Mouse (Mus musculus) MEL (cell line): ENCODE data around the gene Pinlyp. TPM values are rescaled to one million over a fixed set of nuclear protein-coding genes. Genes with fewer than 3 reads are reported as not detected.

Experiments
- DNase-seq: peaks from one replicate; pipeline ENCODE4 v3.0.0; 2011; ENCODE audit warnings: low read depth, low spot score
- H3K27ac ChIP-seq: 2 replicates; pipeline ENCODE4 v1.5.1; 2012; ENCODE audit warnings: low read depth, mild to moderate bottlenecking, control low read depth, low read length, moderate library complexity; ENCODE audit not compliant: control insufficient read depth
- H3K27me3 ChIP-seq, 2 experiments: fragments of 150-350 bp in 1 of 2; sonication (generic) in 1 of 2; 2 replicates each; pipeline ENCODE4 v1.6.1; 2012; ENCODE audit warnings: low read length in 2 of 2, mild to moderate bottlenecking in 2 of 2, improper control_type of control experiment in 1 of 2, moderate library complexity in 1 of 2; ENCODE audit not compliant: insufficient read depth in 2 of 2, control insufficient read depth in 1 of 2
- H3K36me3 ChIP-seq, 2 experiments: 2 replicates each; pipeline ENCODE4 v1.6.1; 2012 to 2014; ENCODE audit warnings: low read length in 2 of 2, improper control_type of control experiment in 1 of 2, inconsistent platforms in 1 of 2, mild to moderate bottlenecking in 1 of 2; ENCODE audit not compliant: insufficient read depth in 2 of 2, control insufficient read depth in 1 of 2
- H3K4me1 ChIP-seq, 2 experiments: fragments of 150-350 bp in 1 of 2; sonication (generic) in 1 of 2; 2 replicates each; pipeline ENCODE4 v1.6.1; 2012; ENCODE audit warnings: low read length in 2 of 2, improper control_type of control experiment in 1 of 2, mild to moderate bottlenecking in 1 of 2; ENCODE audit not compliant: insufficient read depth in 2 of 2, control insufficient read depth in 1 of 2
- H3K4me3 ChIP-seq, 2 experiments: fragments of 150-350 bp in 1 of 2; sonication (generic) in 1 of 2; 2 replicates each; pipeline ENCODE4 v1.5.1; 2012; ENCODE audit warnings: low read depth in 2 of 2, low read length in 2 of 2, mild to moderate bottlenecking in 2 of 2, moderate library complexity in 2 of 2, control low read depth in 1 of 2, improper control_type of control experiment in 1 of 2; ENCODE audit not compliant: control insufficient read depth in 1 of 2, insufficient read depth in 1 of 2
- H3K79me2 ChIP-seq: 2 replicates; pipeline ENCODE4 v1.6.1; 2012; ENCODE audit warnings: mild to moderate bottlenecking, low read length, moderate library complexity; ENCODE audit not compliant: control insufficient read depth, poor library complexity, insufficient read depth
- H3K9ac ChIP-seq: 2 replicates; pipeline ENCODE4 v1.6.1; 2012; ENCODE audit warnings: low read depth, mild to moderate bottlenecking, control low read depth, low read length, moderate library complexity; ENCODE audit not compliant: control insufficient read depth, poor library complexity, severe bottlenecking
- H3K9me3 ChIP-seq: fragments of 150-350 bp; sonication (generic); replicated peaks from 2 replicates; pipeline ENCODE4 v1.6.1; 2012; ENCODE audit warnings: mild to moderate bottlenecking, low read length, improper control_type of control experiment, moderate library complexity; ENCODE audit not compliant: insufficient read depth
- CHD1 ChIP-seq: IDR thresholded peaks from 2 replicates; pipeline ENCODE4 v1.6.1; 2012; ENCODE audit warnings: low read depth, mild to moderate bottlenecking, inconsistent platforms, low read length, improper control_type of control experiment
- CHD2 ChIP-seq: IDR thresholded peaks from 2 replicates; pipeline ENCODE4 v1.6.1; 2011; ENCODE audit warnings: low read length, improper control_type of control experiment
- CTCF ChIP-seq, 3 experiments: IDR thresholded peaks in 2 of 3; conservative IDR thresholded peaks in 1 of 3; 2 replicates each; pipeline ENCODE4 v1.5.1; 2011 to 2012; ENCODE audit warnings: low read length in 3 of 3, low read depth in 2 of 3, mild to moderate bottlenecking in 2 of 3, improper control_type of control experiment in 1 of 3, inconsistent platforms in 1 of 3, mixed read lengths in 1 of 3, moderate library complexity in 1 of 3; ENCODE audit not compliant: control insufficient read depth in 1 of 3, insufficient read depth in 1 of 3, poor library complexity in 1 of 3, severe bottlenecking in 1 of 3
- E2F4 ChIP-seq: IDR thresholded peaks from 2 replicates; pipeline ENCODE4 v1.6.1; 2011; ENCODE audit warnings: low read depth, low read length, improper control_type of control experiment, borderline replicate concordance
- EP300 ChIP-seq, 2 experiments: IDR thresholded peaks; 2 replicates each; pipeline ENCODE4 v1.6.1; 2011; ENCODE audit warnings: improper control_type of control experiment in 2 of 2, low read length in 2 of 2, low read depth in 1 of 2, mild to moderate bottlenecking in 1 of 2
- ETS1 ChIP-seq: IDR thresholded peaks from 2 replicates; pipeline ENCODE4 v1.6.1; 2012; ENCODE audit warnings: low read depth, mild to moderate bottlenecking, inconsistent platforms, low read length, improper control_type of control experiment, moderate library complexity
- GABPA ChIP-seq: IDR thresholded peaks from 2 replicates; pipeline ENCODE4 v1.6.1; 2012; ENCODE audit warnings: low read depth, mild to moderate bottlenecking, inconsistent platforms, low read length, improper control_type of control experiment, moderate library complexity
- GATA1 ChIP-seq: IDR thresholded peaks from 2 replicates; pipeline ENCODE4 v1.6.1; 2011; ENCODE audit warnings: low read depth, low read length, improper control_type of control experiment
- JUND ChIP-seq: IDR thresholded peaks from 2 replicates; pipeline ENCODE4 v1.6.1; 2011; ENCODE audit warnings: low read depth, mild to moderate bottlenecking, improper control_type of control experiment, low read length
- MAFK ChIP-seq: IDR thresholded peaks from 2 replicates; pipeline ENCODE4 v1.6.1; 2011; ENCODE audit warnings: low read depth, mild to moderate bottlenecking, low read length, improper control_type of control experiment, borderline replicate concordance
- MXI1 ChIP-seq: IDR thresholded peaks from 2 replicates; pipeline ENCODE4 v1.6.1; 2011; ENCODE audit warnings: mild to moderate bottlenecking, low read depth, low read length, improper control_type of control experiment
- MYC ChIP-seq: IDR thresholded peaks from 2 replicates; pipeline ENCODE4 v1.6.1; 2011; ENCODE audit warnings: low read depth, mild to moderate bottlenecking, low read length, improper control_type of control experiment, moderate library complexity
- NELFE ChIP-seq: IDR thresholded peaks from 2 replicates; pipeline ENCODE4 v1.6.1; 2011; ENCODE audit warnings: low read depth, low read length, improper control_type of control experiment
- NRF1 ChIP-seq: IDR thresholded peaks from 2 replicates; pipeline ENCODE4 v1.6.1; 2014; ENCODE audit warnings: low read depth, mild to moderate bottlenecking, inconsistent platforms, low read length, improper control_type of control experiment, moderate library complexity; ENCODE audit not compliant: poor library complexity, insufficient read depth, severe bottlenecking
- POLR2AphosphoS5 ChIP-seq: IDR thresholded peaks from 2 replicates; pipeline ENCODE4 v1.6.1; 2012; ENCODE audit warnings: low read depth, borderline replicate concordance, mild to moderate bottlenecking, inconsistent platforms, low read length, moderate library complexity, mixed read lengths
- RAD21 ChIP-seq: IDR thresholded peaks from 2 replicates; pipeline ENCODE4 v1.6.1; 2011; ENCODE audit warnings: mild to moderate bottlenecking, low read depth, low read length, improper control_type of control experiment
- SMC3 ChIP-seq: IDR thresholded peaks from 2 replicates; pipeline ENCODE4 v1.6.1; 2011; ENCODE audit warnings: low read depth, low read length, improper control_type of control experiment
- USF2 ChIP-seq, 2 experiments: IDR thresholded peaks; 2 replicates each; pipeline ENCODE4 v1.6.1; 2011 to 2012; ENCODE audit warnings: improper control_type of control experiment in 2 of 2, low read length in 2 of 2, borderline replicate concordance in 1 of 2, inconsistent platforms in 1 of 2, low read depth in 1 of 2, mild to moderate bottlenecking in 1 of 2; ENCODE audit not compliant: insufficient read depth in 1 of 2
- ZC3H11A ChIP-seq: IDR thresholded peaks from 2 replicates; pipeline ENCODE4 v1.6.1; 2012; ENCODE audit warnings: low read depth, mild to moderate bottlenecking, inconsistent platforms, low read length, improper control_type of control experiment
- ZMIZ1 ChIP-seq: IDR thresholded peaks from 2 replicates; pipeline ENCODE4 v1.6.1; 2012; ENCODE audit warnings: low read depth, mild to moderate bottlenecking, inconsistent platforms, low read length, improper control_type of control experiment, moderate library complexity
- polyA plus RNA-seq, 2 experiments: library from polyadenylated mRNA; stranded (reverse) in 1 of 2; unstranded in 1 of 2; fragments of >175 nt in 1 of 2; fragments of >200 nt in 1 of 2; gene quantifications; 2 replicates each; pipeline versions ENCODE4 v1.2.1 to v1.2.4; 2012; ENCODE audit warnings: low replicate concordance in 2 of 2, low read depth in 1 of 2; ENCODE audit not compliant: insufficient read length in 2 of 2, insufficient read depth in 1 of 2, missing spikeins in 1 of 2
- total RNA-seq: library from RNA; depleted of rRNA; stranded (reverse); fragments of 300-350 nt; gene quantifications from 2 replicates; pipeline ENCODE4 v1.2.3, GENCODE M21; 2012

The Pinlyp gene
- total and polyA plus RNA-seq, 3 experiments = not detected

DNA sequence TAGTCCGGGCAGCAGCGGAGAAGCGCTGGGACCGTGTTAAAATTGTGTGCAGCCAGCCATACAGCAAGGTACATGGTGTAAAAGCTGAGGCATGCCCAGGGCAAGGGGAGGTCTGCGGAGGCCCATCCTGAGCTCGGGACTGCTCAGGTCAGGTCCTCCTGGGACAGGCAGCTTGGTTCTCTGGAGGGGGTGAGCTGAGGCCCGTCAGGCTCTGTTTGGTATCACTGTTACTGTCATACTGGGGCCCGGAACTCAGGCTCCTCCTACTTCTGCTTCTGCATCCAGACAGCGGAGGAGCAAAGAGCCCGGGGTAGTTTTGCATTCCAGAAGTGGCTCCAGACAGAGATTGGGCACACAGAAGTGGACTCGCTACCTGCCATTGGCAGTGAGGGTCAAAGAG is 19.7 kb upstream of the Pinlyp start:
- Histone ChIP-seq H3K9me3 (no peaks in the 10 kb centered on the region), H3K79me2 (no peaks in the 10 kb centered on the region), H3K36me3 (peaks cover 0 to 3% of the 10 kb centered on the region in 2 experiments; a peak in 2 of 4 replicates), H3K27ac (no peak overlapping the region), H3K9ac (no peak overlapping the region), H3K27me3 (no peaks in the 10 kb centered on the region), H3K4me1 (no peaks in the 10 kb centered on the region), H3K4me3 (no peak overlapping the region)
- TF ChIP-seq JUND = no peak
- no peak for TF ChIP-seq CHD2
- no peak for TF ChIP-seq NRF1
- TF ChIP-seq ETS1 = no peak
- TF ChIP-seq MAFK = no peak
- no peak for TF ChIP-seq CHD1
- TF ChIP-seq MXI1 = no peak
- no peak for TF ChIP-seq RAD21
- no peak for TF ChIP-seq ZMIZ1
- no peak for TF ChIP-seq E2F4
- no peak for TF ChIP-seq USF2 (IDR thresholded peaks at IDR 0.05; ENCODE audit: borderline replicate concordance in 1 of 2, insufficient read depth in 1 of 2, low read depth in 1 of 2, low read length in 2 of 2)
- no peak for DNase-seq

DNA sequence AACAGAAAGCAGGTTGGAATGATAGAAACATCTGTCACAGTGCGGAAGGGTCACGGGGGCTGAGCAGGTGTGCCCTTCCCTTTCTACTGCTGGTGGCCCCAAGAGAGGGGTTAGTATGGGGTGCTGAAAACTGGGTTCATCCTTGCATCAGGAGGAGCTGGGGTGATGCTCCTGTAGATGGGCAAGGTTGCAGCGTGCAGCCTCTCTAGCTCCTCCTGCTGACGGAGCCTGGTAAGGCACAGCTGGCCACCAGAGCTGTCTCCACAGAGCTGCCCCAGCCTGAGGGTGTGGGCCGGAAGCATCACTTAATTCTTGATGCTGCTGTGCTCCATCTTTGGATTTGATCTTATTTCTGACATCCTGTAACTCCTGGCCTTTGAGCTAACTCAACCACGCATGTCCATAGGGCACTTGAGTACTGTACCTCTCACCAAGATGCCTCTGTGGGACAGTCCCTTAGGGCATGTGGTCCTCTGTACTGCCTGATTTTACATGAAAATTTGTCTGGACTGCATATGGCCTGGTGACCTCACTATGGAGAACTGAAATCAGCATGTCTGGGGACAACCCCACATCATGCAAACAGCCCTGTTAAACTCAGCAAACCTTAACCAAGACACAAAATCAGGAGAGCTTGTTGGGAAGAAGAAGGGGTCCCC is 18.8 kb upstream of the Pinlyp start:
- Histone ChIP-seq H3K4me3 (no peak overlapping the region), H3K79me2 (no peaks in the 10 kb centered on the region), H3K9me3 (no peaks in the 10 kb centered on the region), H3K36me3 (peaks cover 0 to 3% of the 10 kb centered on the region in 2 experiments; a peak in 2 of 4 replicates), H3K9ac (no peak overlapping the region), H3K27me3 (no peaks in the 10 kb centered on the region), H3K4me1 (no peaks in the 10 kb centered on the region), H3K27ac (no peak overlapping the region)
- DNase-seq = peak; percentile 69
- peak; percentile 66 for TF ChIP-seq SMC3
- no peak for TF ChIP-seq NELFE
- TF ChIP-seq ZC3H11A = 0 out of 2 replicates have a peak, but pooled peaks have one; percentile 16
- TF ChIP-seq CHD2 = no peak
- TF ChIP-seq MYC = no peak
- TF ChIP-seq GATA1 = no peak
- no peak for TF ChIP-seq POLR2AphosphoS5
- TF ChIP-seq CTCF (IDR thresholded peaks at IDR 0.05 in 2 of 3, conservative IDR thresholded peaks at IDR 0.05 in 1 of 3; ENCODE audit: control insufficient read depth in 1 of 3, insufficient read depth in 1 of 3, low read depth in 2 of 3, low read length in 3 of 3, poor library complexity in 1 of 3, severe bottlenecking in 1 of 3) = peak; percentile 77 to 95 (median 86)
- no peak for TF ChIP-seq EP300 (IDR thresholded peaks at IDR 0.05; ENCODE audit: low read depth in 1 of 2, low read length in 2 of 2)
- no peak for TF ChIP-seq MAFK
- no peak for TF ChIP-seq ZMIZ1
- no peak for TF ChIP-seq ETS1
- peak; percentile 28 for TF ChIP-seq RAD21
- no peak for TF ChIP-seq GABPA
